Mouse (Mus musculus) ZHBTc4 (cell line): ENCODE results near the gene Gabpb1.
A peak's percentile ranks its signal among the peaks of the same experiment; 100 is the strongest.

Experiments used
- DNase-seq: peaks from one replicate; pipeline ENCODE4 v3.0.0-alpha.2; 2011; ENCODE audit warnings: low read depth, low spot score

Gene Gabpb1

GRCm38 (mm10) chr2:126676122-126676515 is at the start of gene Gabpb1:
TSS of gene Gabpb1 (minus strand) at chr2:126676337.
- DNase-seq: no peak

DNA sequence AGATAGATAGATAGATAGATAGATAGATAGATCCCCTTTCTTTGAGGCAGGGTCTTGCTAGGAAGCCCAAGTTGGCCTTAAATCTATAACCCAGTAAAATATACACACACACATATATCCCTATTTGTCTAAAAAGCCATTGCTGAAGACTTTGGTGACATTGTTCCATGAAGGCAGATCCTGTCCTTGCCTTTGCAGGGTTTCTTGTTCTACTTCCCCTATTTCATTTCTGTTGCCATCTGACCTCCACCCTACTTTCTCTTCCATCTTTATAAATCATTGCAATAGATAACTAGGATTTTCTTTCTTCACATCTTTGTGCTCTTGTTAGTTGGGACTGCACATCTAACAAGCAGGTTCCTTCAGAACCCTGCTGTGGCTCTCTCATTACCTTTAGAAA is 36.8 kb upstream of the Gabpb1 start:
- DNase-seq: no peak

DNA sequence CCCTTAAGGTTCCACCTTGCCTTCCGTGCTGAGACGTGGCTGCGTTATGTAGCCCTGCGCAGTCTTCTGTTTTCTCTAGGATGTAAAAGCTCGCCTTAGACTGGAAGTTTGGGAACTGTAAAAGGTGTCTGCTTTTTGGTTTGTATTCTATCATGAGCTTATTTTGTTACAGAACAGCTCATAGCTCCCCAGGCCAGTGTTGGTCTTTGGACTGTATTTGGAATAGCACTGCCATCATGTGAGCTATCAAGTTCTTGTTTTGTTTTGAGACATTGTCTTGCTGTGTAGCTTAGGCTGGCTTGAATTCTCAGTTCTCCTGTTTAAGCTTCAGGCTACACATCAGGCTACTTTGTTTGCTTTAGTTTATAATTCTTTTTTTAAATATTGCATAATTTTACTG is 36.4 kb upstream of the Gabpb1 start:
- no peak for DNase-seq

- no peak for DNase-seq
Observed at GRCm38 (mm10) chr2:126708361-126708760, 32.2 kb upstream of the Gabpb1 start.

GRCm38 (mm10) chr2:126707438-126707779 is 31.3 kb upstream of the Gabpb1 start:
- DNase-seq: no peak

- DNase-seq: peak; percentile 99
Observed at GRCm38 (mm10) chr2:126706759-126707437, 30.8 kb upstream of the Gabpb1 start, which contains the start of gene Usp8. TSS of gene Usp8 (plus strand) at chr2:126707328.

DNA sequence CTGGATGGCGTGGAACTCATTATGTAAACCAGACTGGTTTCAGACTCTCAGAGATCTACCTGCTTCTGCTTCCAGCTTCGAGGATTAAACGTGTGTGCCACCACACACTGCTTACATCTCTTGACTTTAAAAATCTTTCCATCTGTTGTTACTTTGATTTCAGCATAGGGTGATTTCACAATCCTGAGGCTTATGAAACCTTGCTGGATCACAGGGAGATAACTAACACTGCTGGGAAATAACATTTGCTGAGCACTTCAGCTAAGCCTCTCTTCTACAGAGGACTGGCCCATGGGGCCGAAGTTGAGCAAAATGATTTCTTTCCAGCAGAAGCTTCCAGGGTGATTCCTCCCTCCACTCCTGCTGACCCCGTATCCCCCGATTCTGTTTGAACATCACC is 19.1 kb upstream of the Gabpb1 start:
- DNase-seq: no peak

- no peak for DNase-seq
Observed at GRCm38 (mm10) chr2:126691290-126691689, 15.2 kb upstream of the Gabpb1 start.

DNA sequence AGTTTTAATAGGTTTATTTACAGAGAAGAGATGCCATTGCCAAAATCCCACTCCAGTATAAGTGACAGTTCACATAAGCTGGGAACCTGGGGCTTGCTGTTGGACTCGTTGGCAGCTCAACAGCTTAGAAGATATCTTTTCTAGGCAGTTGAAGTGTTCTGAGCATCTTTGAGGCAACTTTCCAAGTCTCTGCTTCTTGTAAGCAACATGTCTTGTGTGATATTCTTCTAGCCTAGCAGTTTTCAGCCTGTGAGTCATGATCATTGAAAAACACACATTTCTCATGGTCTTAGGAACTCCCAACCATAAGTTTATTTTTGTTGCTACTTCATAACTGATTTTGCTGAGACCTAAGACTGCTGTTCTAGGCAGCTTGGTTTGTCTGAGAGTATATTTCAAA is 6.8 kb upstream of the Gabpb1 start:
- DNase-seq: no peak

DNA sequence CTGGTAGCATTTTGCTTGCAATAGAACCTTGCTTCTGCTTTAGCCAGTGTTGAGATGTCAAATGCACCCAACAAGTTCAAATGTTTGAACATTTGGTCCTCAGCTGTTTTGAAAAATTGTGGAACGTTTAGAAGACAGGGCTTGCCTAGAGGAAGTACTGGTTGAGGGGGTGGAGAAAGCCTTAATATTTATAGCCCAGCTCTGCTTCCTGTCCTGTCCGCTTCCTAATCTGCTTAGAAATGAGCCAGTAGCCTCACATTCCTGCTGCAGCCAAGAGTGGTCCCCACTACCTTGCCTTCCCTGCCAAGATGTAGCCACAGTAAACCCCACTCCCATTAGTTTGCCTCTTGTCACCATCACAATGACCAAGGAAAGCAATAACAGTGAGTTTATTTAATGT is 6.2 kb upstream of the Gabpb1 start:
- DNase-seq: no peak

- DNase-seq: peak; percentile 58
Observed at GRCm38 (mm10) chr2:126677366-126677765, 1.2 kb upstream of the Gabpb1 start.

DNA sequence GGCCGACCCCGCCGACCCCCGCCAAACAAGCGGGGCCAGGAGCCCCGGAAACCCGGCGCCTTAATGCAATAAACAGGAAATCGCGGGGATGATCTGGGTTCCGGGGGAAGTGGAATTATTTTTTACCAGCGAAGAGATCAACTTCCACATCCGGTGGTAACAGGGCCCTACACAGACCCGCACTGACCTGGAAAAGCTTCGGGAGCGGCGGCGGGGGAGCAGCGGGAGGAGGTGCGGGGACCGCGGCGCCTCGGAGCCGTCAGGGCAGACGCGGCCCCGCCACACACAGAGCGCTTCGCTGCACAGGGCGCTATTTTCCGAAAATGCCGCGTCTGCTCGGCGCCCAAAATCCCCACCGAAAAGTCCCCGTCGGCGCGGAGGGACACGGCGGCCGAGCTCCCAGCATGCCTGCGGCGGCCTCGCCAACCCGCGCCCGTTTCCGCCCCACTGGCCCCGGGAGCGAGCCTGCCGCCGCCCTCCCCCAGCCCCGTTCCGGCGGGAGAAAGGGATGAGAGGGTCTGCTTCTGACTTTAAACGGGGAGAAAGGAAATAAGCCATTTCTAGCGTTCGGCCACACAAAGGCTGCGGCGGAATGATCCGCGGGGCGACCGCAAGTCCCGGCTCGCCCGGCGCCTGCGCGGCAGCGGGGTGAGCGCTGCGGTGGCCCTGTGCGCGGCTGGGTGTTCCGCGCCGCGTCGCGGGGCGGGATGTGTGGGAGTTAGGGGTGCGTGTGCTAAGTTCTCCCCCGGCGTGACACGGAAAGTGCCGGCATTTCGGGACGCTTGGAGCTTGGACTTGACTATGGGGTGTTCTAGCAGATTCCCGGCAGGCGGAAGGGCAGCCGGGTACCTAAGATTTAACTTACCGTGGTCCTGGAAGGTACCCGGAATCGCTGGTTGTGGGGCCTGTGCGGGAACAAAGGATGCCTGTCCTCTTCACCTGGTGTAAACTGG is 692 bp downstream of the Gabpb1 start:
- DNase-seq: peak; percentile 95

DNA sequence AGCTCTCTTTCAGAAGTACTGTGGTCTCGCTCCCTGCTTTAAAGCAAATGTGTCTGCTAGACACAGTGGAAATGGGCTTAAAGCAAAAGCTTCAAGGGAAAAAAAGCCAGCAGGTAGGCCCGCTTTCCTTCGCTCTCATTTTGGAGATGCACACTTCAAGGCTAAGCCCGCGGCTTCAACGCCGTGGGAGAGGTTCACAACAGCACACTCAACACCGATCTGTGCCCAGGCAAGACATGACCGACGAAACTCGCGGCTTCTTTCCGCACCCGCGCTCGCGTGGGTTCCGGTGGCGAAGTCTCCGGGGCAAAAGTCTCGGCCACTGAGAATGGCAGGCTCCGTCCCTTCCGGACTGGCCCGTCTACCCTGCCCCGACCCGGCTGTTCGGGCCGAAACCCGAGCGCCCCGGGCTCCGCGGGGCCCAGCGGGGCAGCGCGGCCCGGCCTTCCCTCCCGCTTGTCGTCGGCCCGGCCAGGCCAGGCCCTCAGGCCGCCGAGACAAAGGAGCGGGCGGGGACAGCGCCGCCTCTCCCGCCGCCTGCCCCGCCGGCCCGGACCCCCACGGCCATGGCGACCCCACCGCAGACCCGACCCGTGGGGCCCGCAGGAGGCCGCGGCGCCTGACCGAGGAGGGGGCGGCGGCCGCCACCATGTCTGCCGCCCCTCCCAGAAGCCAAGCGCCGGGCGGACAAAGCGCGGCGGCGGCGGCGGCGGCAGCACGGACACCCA is 1.5 kb downstream of the Gabpb1 start:
- peak; percentile 69 for DNase-seq

DNA sequence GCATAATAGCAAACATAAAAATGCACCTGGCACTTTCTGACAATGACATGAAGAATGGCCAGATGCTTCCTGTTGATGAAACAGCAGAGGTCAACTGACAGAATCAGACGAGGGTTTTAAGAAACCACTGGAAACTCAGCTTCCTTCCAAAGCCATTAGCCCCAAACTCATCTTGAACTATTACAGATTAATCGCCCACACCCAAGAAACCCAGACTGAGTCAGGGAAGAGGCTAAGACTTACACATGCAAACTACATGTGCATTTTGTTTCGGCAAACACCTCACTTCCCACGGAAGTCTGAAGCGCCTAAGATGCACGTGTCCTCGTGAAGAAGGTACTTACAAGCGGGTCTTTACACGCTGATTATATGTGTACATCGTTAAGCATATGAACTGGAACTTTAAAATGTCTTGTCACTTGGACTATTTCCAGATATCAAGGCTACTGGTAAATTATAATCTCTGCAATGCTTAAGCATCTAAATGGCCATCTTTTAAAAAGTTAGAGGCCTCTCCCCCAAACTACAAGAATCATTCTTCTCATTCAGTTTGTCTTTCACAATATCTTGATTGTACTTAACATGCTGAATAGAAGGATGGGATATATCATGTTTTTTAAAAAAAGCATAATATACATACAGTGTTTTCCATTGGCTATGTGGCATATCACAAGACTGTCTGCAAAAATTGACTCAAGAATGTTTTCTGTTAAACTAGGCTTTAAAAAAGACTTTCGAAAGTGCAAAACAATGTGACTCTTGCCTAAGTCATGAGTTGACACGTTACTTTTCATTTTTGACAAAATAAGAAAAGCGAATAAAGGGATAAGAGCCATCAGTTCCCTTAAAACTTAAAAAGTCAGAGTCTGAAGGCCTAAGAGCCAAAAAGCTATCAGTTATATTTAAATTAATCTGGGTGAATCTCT is 2.6 kb downstream of the Gabpb1 start:
- DNase-seq: no peak

GRCm38 (mm10) chr2:126668621-126669252 is 7.4 kb downstream of the Gabpb1 start:
- DNase-seq: no peak

DNA sequence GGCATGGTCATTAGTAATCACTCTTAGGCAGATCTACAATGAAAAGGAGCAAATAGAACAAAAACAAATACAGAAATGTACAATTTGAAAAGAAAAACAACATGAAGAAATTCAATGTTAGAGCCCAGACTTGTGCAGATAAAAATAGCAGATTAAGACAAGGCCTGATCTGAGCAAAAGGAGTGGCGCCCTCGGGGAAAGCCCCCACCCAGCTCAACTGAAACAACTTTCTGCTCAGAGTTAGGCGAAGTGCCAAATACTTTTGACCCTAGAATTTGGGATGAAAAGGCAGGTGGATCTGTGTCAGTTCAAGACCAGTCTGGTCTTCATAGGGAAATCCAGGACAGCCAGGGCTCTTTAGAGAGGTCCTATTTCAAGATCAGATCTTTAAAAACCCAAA is 10.2 kb downstream of the Gabpb1 start:
- no peak for DNase-seq

DNA sequence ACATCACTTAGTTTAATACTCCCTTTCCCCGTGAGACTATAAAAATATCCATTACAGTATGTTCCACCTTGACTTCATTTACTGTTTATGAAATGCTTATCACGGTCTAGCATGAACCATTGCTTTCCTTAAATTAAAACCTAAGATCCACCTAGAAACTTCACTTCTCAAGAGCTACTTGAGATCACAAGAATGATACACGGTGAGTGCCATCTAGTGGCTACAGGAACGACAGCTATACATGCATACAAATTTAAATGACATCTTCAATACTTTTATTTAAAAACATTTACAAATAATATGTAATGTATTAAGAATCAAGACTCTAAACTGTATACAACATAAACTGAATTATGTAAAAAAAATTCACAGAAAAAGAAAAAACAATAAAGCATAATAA is 12.7 kb downstream of the Gabpb1 start:
- peak; percentile 57 for DNase-seq

DNA sequence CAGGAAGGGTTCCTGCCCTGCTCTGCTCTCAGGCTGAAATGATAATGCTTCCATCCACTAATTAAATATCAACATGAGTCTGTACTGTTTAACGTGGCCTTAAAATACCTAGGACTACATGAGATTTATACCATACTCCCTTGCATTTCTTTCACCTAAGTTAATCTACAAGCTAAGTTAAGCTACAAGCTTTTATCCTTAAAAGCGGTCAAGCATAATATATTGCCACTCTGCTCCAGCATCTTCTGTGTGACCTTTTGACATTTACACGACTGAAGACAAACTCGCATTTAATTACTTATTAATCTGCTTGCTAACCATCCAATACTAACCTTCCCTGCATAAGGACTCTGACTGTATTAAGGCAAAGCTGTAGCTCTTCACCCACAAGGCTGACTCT is 23.2 kb downstream of the Gabpb1 start:
- no peak for DNase-seq

GRCm38 (mm10) chr2:126647762-126648161 is 28.4 kb downstream of the Gabpb1 start:
- no peak for DNase-seq

DNA sequence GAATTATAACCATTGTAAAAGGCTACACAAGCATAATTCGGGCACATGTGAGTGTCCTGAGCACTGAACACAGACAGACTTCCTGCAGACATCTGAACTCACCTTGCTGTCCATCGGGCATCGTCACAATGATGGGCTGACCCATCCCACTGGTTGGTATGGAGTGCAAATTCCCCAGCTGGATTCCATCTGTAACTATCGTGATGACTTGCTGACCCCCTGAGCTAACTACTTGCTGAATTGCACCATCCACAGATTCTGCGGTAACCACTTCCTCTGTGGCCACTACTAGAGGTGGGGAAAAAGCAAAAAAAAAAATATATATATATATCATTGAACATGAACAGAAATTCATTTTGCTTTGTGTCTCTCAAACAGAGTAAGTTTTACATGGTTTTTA is 29.7 kb downstream of the Gabpb1 start:
- DNase-seq: no peak

- DNase-seq: no peak
Observed at GRCm38 (mm10) chr2:126644768-126645167, 31.4 kb downstream of the Gabpb1 start.
